In genomic region chr4:129140808-129141207, GRCm38 (mm10) we compare ENCODE assay signal across 25 mouse cellular contexts. TPM values are rescaled to one million over a fixed set of nuclear protein-coding genes. Genes with fewer than 3 reads are reported as not detected.
DNase-seq lines count a peak whose midpoint lies in the region; ATAC-seq and TF ChIP-seq lines count a peak whose summit lies in the region.
"Had no signal": no experiment of that assay in that cellular context is flagged by ENCODE, and none has a peak within 500 bp of the region (broad histone marks: within the 10 kb centered on the region; RNA-seq: fewer than 3 reads in every experiment).

No protein-coding gene starts in this region.

- peak; percentile 54 to 57; a peak in 3 of 4 replicates for TF ChIP-seq EP300 in MEL (IDR thresholded peaks at IDR 0.05; ENCODE audit: low read depth in 1 of 2, low read length in 2 of 2)

- peaks cover 2% of the 10 kb centered on the region; the same call in 1 of the 2 replicates for H3K79me2 ChIP-seq in MEL (ENCODE audit: control insufficient read depth, insufficient read depth, low read length, poor library complexity)

- no peak overlapping the region for H3K4me2 ChIP-seq in forebrain, embryonic 16.5 days (ENCODE audit: low read length)
- H3K4me2 ChIP-seq: forebrain, embryonic 15.5 days; hindbrain, embryonic 13.5 days; midbrain, embryonic 13.5 days; neural tube, embryonic 13.5 days had no signal

- H3K27ac ChIP-seq in layer of hippocampus, adult 2 months = peak overlapping the region; percentile 65; the same call in 1 of the 2 replicates
- H3K27ac ChIP-seq in MEL (ENCODE audit: control insufficient read depth, low read depth, low read length) = peak overlapping the region; percentile 82
- no peak overlapping the region for H3K27ac ChIP-seq in forebrain, embryonic 16.5 days (ENCODE audit: low read length)
- H3K27ac ChIP-seq: forebrain, embryonic 15.5 days; midbrain, embryonic 13.5 days had no signal

- WGBS in forebrain, embryonic 16.5 days = 86% methylated on average over 4 of the region's 4 CpGs

- ATAC-seq in megakaryocyte, adult 5-6 weeks (ENCODE audit: poor library complexity, severe bottlenecking) = peak; percentile 43; the same call in 1 of the 2 replicates
- no peak for ATAC-seq in forebrain, embryonic 16.5 days
- ATAC-seq: CD4-positive, CD25-positive, alpha-beta regulatory T cell, adult 4 months; forebrain, embryonic 15.5 days; midbrain, embryonic 13.5 days had no signal

- no peak for TF ChIP-seq RAD21 in MEL (IDR thresholded peaks at IDR 0.05; ENCODE audit: low read depth, low read length)

- H3K4me1 ChIP-seq in MEL (ENCODE audit: control insufficient read depth in 1 of 2, insufficient read depth in 2 of 2, low read length in 2 of 2) = peaks cover 35 to 59% of the 10 kb centered on the region in 2 experiments
- peaks cover 32% of the 10 kb centered on the region for H3K4me1 ChIP-seq in forebrain, embryonic 16.5 days (replicated peaks; ENCODE audit: control insufficient read depth, insufficient read depth, low read length)

- no peaks in the 10 kb centered on the region for H3K9me3 ChIP-seq in MEL (replicated peaks; ENCODE audit: insufficient read depth, low read length)
- no peaks in the 10 kb centered on the region for H3K9me3 ChIP-seq in forebrain, embryonic 16.5 days (ENCODE audit: control insufficient read depth, low read length)
- H3K9me3 ChIP-seq: forebrain, embryonic 15.5 days; hindbrain, embryonic 13.5 days; midbrain, embryonic 13.5 days; neural tube, embryonic 13.5 days had no signal

- TF ChIP-seq POLR2A in MEL (IDR thresholded peaks at IDR 0.05; ENCODE audit: control insufficient read depth in 1 of 2, insufficient read depth in 1 of 2, low read depth in 1 of 2, low read length in 2 of 2, poor library complexity in 1 of 2) = no peak; a peak in 1 of 4 replicates

- intact Hi-C loops in gastrocnemius, postnatal 36 days (cut with DNase I) = no loop called here

- DNase-seq in layer of hippocampus, adult 2 months (ENCODE audit: low spot score in 2 of 2) = no peak
- no peak for DNase-seq in layer of hippocampus, postnatal 36 days
- peak; percentile 78 for DNase-seq in MEL (ENCODE audit: low read depth, low spot score)
- peak; percentile 39 for DNase-seq in induced T-regulatory cell, adult 2 months (ENCODE audit: low read depth)
- no peak for DNase-seq in gastrocnemius, postnatal 36 days
- no peak for DNase-seq in urinary bladder, adult 18-20 months (ENCODE audit: low spot score in 2 of 2)
- DNase-seq: adrenal gland, postnatal 14 days; cerebellum, adult 9-10 months; kidney, adult 8-10 months; kidney, postnatal 36 days; layer of hippocampus, adult 9-11 months; lung, adult 2 months; lung, postnatal 36 days; spleen, adult 18-20 months; thymus, adult 18-20 months; thymus, postnatal 4 days had no signal

- no peaks in the 10 kb centered on the region for H3K27me3 ChIP-seq in MEL (ENCODE audit: control insufficient read depth in 1 of 2, insufficient read depth in 2 of 2, low read length in 2 of 2)
- no peaks in the 10 kb centered on the region; the same call in 1 of the 2 replicates for H3K27me3 ChIP-seq in forebrain, embryonic 16.5 days (replicated peaks; ENCODE audit: control insufficient read depth, insufficient read depth, low read length)

- H3K4me3 ChIP-seq in layer of hippocampus, adult 2 months = no peak overlapping the region
- peak overlapping the region in 1 of 2 experiments; percentile 13; a peak in 3 of 4 replicates for H3K4me3 ChIP-seq in MEL (ENCODE audit: control insufficient read depth in 1 of 2, insufficient read depth in 1 of 2, low read depth in 2 of 2, low read length in 2 of 2)
- H3K4me3 ChIP-seq in forebrain, embryonic 16.5 days (replicated peaks; ENCODE audit: low read length) = no peak overlapping the region
- H3K4me3 ChIP-seq: forebrain, embryonic 15.5 days; hindbrain, embryonic 13.5 days; midbrain, embryonic 13.5 days; neural tube, embryonic 13.5 days had no signal

- no peak for TF ChIP-seq CTCF in layer of hippocampus, adult 2 months (conservative IDR thresholded peaks at IDR 0.05)
- no peak for TF ChIP-seq CTCF in MEL (IDR thresholded peaks at IDR 0.05 in 2 of 3, conservative IDR thresholded peaks at IDR 0.05 in 1 of 3; ENCODE audit: control insufficient read depth in 1 of 3, insufficient read depth in 1 of 3, low read depth in 2 of 3, low read length in 3 of 3, poor library complexity in 1 of 3, severe bottlenecking in 1 of 3)

- H3K9ac ChIP-seq in MEL (ENCODE audit: control insufficient read depth, low read depth, low read length, poor library complexity, severe bottlenecking) = peak overlapping the region; percentile 28; the same call in 1 of the 2 replicates
- H3K9ac ChIP-seq in forebrain, embryonic 16.5 days (replicated peaks; ENCODE audit: low read depth, low read length) = no peak overlapping the region
- H3K9ac ChIP-seq: forebrain, embryonic 15.5 days; hindbrain, embryonic 13.5 days; midbrain, embryonic 13.5 days; neural tube, embryonic 13.5 days had no signal

- peaks cover 0 to 48% of the 10 kb centered on the region in 2 experiments; a peak in 2 of 4 replicates for H3K36me3 ChIP-seq in MEL (ENCODE audit: control insufficient read depth in 1 of 2, insufficient read depth in 2 of 2, low read length in 2 of 2)
- no peaks in the 10 kb centered on the region for H3K36me3 ChIP-seq in forebrain, embryonic 16.5 days (ENCODE audit: control insufficient read depth, insufficient read depth)
- H3K36me3 ChIP-seq: forebrain, embryonic 15.5 days; hindbrain, embryonic 13.5 days; midbrain, embryonic 13.5 days had no signal

TF ChIP-seq in MEL, 35 proteins besides CTCF, POLR2A, EP300 and RAD21 (continues in another document):
- TF ChIP-seq MYC (IDR thresholded peaks at IDR 0.05; ENCODE audit: low read depth, low read length) (0 out of 2 replicates have a peak, but pooled peaks have one; percentile 17), SIN3A (IDR thresholded peaks at IDR 0.05; ENCODE audit: low read length) (0 out of 2 replicates have a peak, but pooled peaks have one; percentile 24), CHD2 (IDR thresholded peaks at IDR 0.05; ENCODE audit: low read length) (no peak), TCF12 (IDR thresholded peaks at IDR 0.05; ENCODE audit: low read depth, low read length) (peak; percentile 74), ZC3H11A (IDR thresholded peaks at IDR 0.05; ENCODE audit: low read depth, low read length) (peak; percentile 6; the same call in 1 of the 2 replicates), HCFC1 (IDR thresholded peaks at IDR 0.05; ENCODE audit: low read depth, low read length) (0 out of 2 replicates have a peak, but pooled peaks have one; percentile 16), MAZ (IDR thresholded peaks at IDR 0.05; ENCODE audit: low read depth, low read length) (0 out of 2 replicates have a peak, but pooled peaks have one; percentile 55)

RNA-seq across cellular contexts. Expression of gene Fndc5, which starts 4.0 kb away (rescaled TPM):
- 10 to 100 TPM; 77.5 to 78.6 TPM for total RNA-seq in layer of hippocampus, adult 2 months (2021)
- 10 to 100 TPM; 76.2 to 78.0 TPM for total RNA-seq in layer of hippocampus, postnatal 36 days (2021)
- 15.5 and 15.8 TPM in 2 replicates for total RNA-seq in MEL (2012; rRNA removed)
- 100 to 1,000 TPM in 1 of 2 experiments, 10 to 100 TPM in 1; 35.9 to 123 TPM for polyA plus RNA-seq in MEL (2012; ENCODE audit: insufficient read depth in 1 of 2, insufficient read length in 2 of 2, low read depth in 1 of 2, low replicate concordance in 2 of 2, missing spikeins in 1 of 2)
- 0.07 TPM in 2 replicates for total RNA-seq in megakaryocyte, adult 5-6 weeks (2015)
- total RNA-seq in megakaryocyte, adult 5-6 weeks (2017) = not detected in 2 replicates
- 10 to 100 TPM; 68.2 to 86.2 TPM for total RNA-seq in gastrocnemius, postnatal 36 days (2021)
- 2.5 and 2.8 TPM in 2 replicates for polyA plus RNA-seq in forebrain, embryonic 16.5 days (2015; fragmentation: Nextera tagmentation; extraction: Ambion mirVana)

RNA-seq across cellular contexts. Expression of gene Hpca, which starts 19.0 kb away (rescaled TPM):
- 1,000 to 10,000 TPM; 2,418 to 2,601 TPM for total RNA-seq in layer of hippocampus, adult 2 months (2021)
- 1,000 to 10,000 TPM; 2,384 to 2,720 TPM for total RNA-seq in layer of hippocampus, postnatal 36 days (2021)
- total RNA-seq in MEL (2012; rRNA removed) = 0.39 and 0.59 TPM in 2 replicates
- polyA plus RNA-seq in MEL (2012; ENCODE audit: insufficient read depth in 1 of 2, insufficient read length in 2 of 2, low read depth in 1 of 2, low replicate concordance in 2 of 2, missing spikeins in 1 of 2) = 1 to 10 TPM in 1 of 2 experiments, not detected in 1; 1.1 TPM
- total RNA-seq in megakaryocyte, adult 5-6 weeks (2015) = not detected in 2 replicates
- not detected in 2 replicates for total RNA-seq in megakaryocyte, adult 5-6 weeks (2017)
- total RNA-seq in gastrocnemius, postnatal 36 days (2021) = not detected
- 57.9 and 63.4 TPM in 2 replicates for polyA plus RNA-seq in forebrain, embryonic 16.5 days (2015; fragmentation: Nextera tagmentation; extraction: Ambion mirVana)
- polyA plus RNA-seq: CD4-positive, CD25-positive, alpha-beta regulatory T cell, adult 4 months; lung, adult 2 months had no signal

RNA-seq across cellular contexts. Expression of gene Tmem54, which starts 35.5 kb away (rescaled TPM):
- not detected for total RNA-seq in layer of hippocampus, adult 2 months (2021)
- total RNA-seq in layer of hippocampus, postnatal 36 days (2021) = not detected
- total RNA-seq in MEL (2012; rRNA removed) = not detected in 2 replicates
- polyA plus RNA-seq in MEL (2012; ENCODE audit: insufficient read depth in 1 of 2, insufficient read length in 2 of 2, low read depth in 1 of 2, low replicate concordance in 2 of 2, missing spikeins in 1 of 2) = not detected
- not detected in 2 replicates for total RNA-seq in megakaryocyte, adult 5-6 weeks (2015)
- not detected in 2 replicates for total RNA-seq in megakaryocyte, adult 5-6 weeks (2017)
- total RNA-seq in gastrocnemius, postnatal 36 days (2021) = not detected
- not detected in 2 replicates for polyA plus RNA-seq in forebrain, embryonic 16.5 days (2015; fragmentation: Nextera tagmentation; extraction: Ambion mirVana)
- total RNA-seq: adrenal gland, postnatal 14 days; left cerebral cortex, adult 8-10 months had no signal
- polyA plus RNA-seq: CD4-positive, CD25-positive, alpha-beta regulatory T cell, adult 4 months; forebrain, embryonic 15.5 days; heart, embryonic 14.5 days; hindbrain, embryonic 13.5 days; midbrain, embryonic 13.5 days; neural tube, embryonic 13.5 days had no signal

RNA-seq across cellular contexts. Expression of gene S100pbp, which starts 48.7 kb away (rescaled TPM):
- total RNA-seq in layer of hippocampus, adult 2 months (2021) = 10 to 100 TPM; 33.6 to 36.0 TPM
- total RNA-seq in layer of hippocampus, postnatal 36 days (2021) = 10 to 100 TPM; 31.8 to 34.8 TPM
- total RNA-seq in MEL (2012; rRNA removed) = 11.6 and 14.2 TPM in 2 replicates
- 10 to 100 TPM in 1 of 2 experiments, not detected in 1; 28.3 TPM for polyA plus RNA-seq in MEL (2012; ENCODE audit: insufficient read depth in 1 of 2, insufficient read length in 2 of 2, low read depth in 1 of 2, low replicate concordance in 2 of 2, missing spikeins in 1 of 2)
- total RNA-seq in megakaryocyte, adult 5-6 weeks (2015) = 28.3 and 37.5 TPM in 2 replicates
- 14.1 and 22.2 TPM in 2 replicates for total RNA-seq in megakaryocyte, adult 5-6 weeks (2017)
- 1 to 10 TPM; 3.3 to 5.1 TPM for total RNA-seq in gastrocnemius, postnatal 36 days (2021)
- polyA plus RNA-seq in forebrain, embryonic 16.5 days (2015; fragmentation: Nextera tagmentation; extraction: Ambion mirVana) = 16.9 and 17.2 TPM in 2 replicates

RNA-seq across cellular contexts. Expression of gene Yars, which starts 48.8 kb away (rescaled TPM):
- 10 to 100 TPM; 93.4 to 95.1 TPM for total RNA-seq in layer of hippocampus, adult 2 months (2021)
- total RNA-seq in layer of hippocampus, postnatal 36 days (2021) = 10 to 100 TPM; 84.4 to 95.9 TPM
- 89.5 and 113 TPM in 2 replicates for total RNA-seq in MEL (2012; rRNA removed)
- polyA plus RNA-seq in MEL (2012; ENCODE audit: insufficient read depth in 1 of 2, insufficient read length in 2 of 2, low read depth in 1 of 2, low replicate concordance in 2 of 2, missing spikeins in 1 of 2) = 100 to 1,000 TPM; 179 to 539 TPM
- total RNA-seq in megakaryocyte, adult 5-6 weeks (2015) = 9.4 and 12.5 TPM in 2 replicates
- 20.0 and 26.1 TPM in 2 replicates for total RNA-seq in megakaryocyte, adult 5-6 weeks (2017)
- 10 to 100 TPM; 38.0 to 39.8 TPM for total RNA-seq in gastrocnemius, postnatal 36 days (2021)
- polyA plus RNA-seq in forebrain, embryonic 16.5 days (2015; fragmentation: Nextera tagmentation; extraction: Ambion mirVana) = 116 and 122 TPM in 2 replicates

Comparison
In these comparisons a context has a peak if more than half of its experiments do, and no peak if none do; other contexts are left out.
1. DNase-seq: peak in MEL (single experiment) and induced T-regulatory cell, adult 2 months (single experiment); none in layer of hippocampus, adult 2 months (0 of 2), layer of hippocampus, postnatal 36 days (0 of 2), gastrocnemius, postnatal 36 days (0 of 2) and urinary bladder, adult 18-20 months (0 of 2).
2. RNA of gene Fndc5, which starts 4.0 kb away (total RNA-seq): 68.2 to 86.2 TPM in gastrocnemius, postnatal 36 days, 77.5 to 78.6 TPM in layer of hippocampus, adult 2 months, 76.2 to 78.0 TPM in layer of hippocampus, postnatal 36 days and 15.5 to 15.8 TPM in MEL; 0.07 TPM in megakaryocyte, adult 5-6 weeks; every median in the first group is over 10 times any median in the second.
3. RNA of gene Hpca, which starts 19.0 kb away (total RNA-seq): 2,384 to 2,720 TPM in layer of hippocampus, postnatal 36 days and 2,418 to 2,601 TPM in layer of hippocampus, adult 2 months; 0.39 to 0.59 TPM in MEL, not detected in gastrocnemius, postnatal 36 days and not detected in megakaryocyte, adult 5-6 weeks; every median in the first group is over 1,000 times any median in the second.